Mouse (Mus musculus): ENCODE results near the gene Gde1.

GRCm38 (mm10) chr7:118733225-118733624 lies 27.6 kb upstream of the Gde1 start:
- TF ChIP-seq CTCF (IDR thresholded peaks at IDR 0.05; ENCODE audit: control insufficient read depth, insufficient read depth, low read length): no peak
- no peak for TF ChIP-seq POLR2A (IDR thresholded peaks at IDR 0.05; ENCODE audit: borderline replicate concordance, control insufficient read depth, low read depth, low read length)

All from bone marrow, adult 2 months (tissue).